Mouse (Mus musculus): ENCODE measurements around the gene Ccdc180. TPM values are rescaled to one million over a fixed set of nuclear protein-coding genes. Genes with fewer than 3 reads are reported as not detected.

Gene Ccdc180
- polyA plus RNA-seq, 1 experiment from 2014 or later, result 0.16 TPM

DNA sequence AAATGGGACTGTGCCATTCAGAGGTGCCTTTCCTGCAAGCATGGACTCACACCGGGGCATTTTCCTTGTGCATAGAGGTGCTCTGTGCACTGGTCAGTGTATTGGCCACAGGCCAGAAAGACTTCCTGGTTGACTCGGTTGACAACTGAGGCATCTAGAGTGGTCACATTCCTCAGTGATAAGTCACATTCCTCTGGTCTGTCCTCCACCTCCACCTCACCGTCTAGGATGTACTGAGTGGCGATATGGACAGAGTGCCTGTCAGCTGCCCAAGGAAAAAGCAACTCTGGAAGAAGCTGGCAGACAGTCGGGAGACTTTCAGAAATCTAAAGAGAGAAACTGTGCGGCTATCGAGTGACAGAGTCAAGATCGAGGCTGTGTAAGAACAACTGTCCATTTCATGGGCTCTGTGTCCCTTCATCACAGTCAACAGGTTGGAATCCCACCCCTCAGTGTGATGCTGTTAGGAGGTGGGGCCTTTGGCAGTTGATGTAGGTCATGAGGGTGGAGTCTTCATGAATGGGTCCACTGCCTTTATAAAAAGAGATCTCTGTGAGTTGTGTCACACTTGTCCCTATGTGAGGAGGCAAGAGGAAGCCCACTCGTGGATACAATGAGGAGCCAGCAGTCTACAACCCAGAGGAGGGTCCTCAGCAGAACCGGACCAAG is 74.8 kb downstream of the Ccdc180 start, which contains the start of gene Tdrd7:
TSS of gene Tdrd7 (plus strand) at position 564 of the 669 bp plus-strand sequence.
- ATAC-seq, result 0 out of 2 replicates have a peak, but pooled peaks have one; percentile 19
- no peaks in the 10 kb centered on the region for H3K27me3 ChIP-seq (replicated peaks; ENCODE audit: control insufficient read depth, insufficient read depth, low read length)
- H3K9me3 ChIP-seq (ENCODE audit: control insufficient read depth, low read length), result no peaks in the 10 kb centered on the region
- peak within 1 kb of the TSS; percentile 7 for H3K4me2 ChIP-seq (ENCODE audit: low read depth, low read length)
- 51% methylated on average over 10 of the region's 10 CpGs for whole genome bisulfite sequencing
- H3K4me1 ChIP-seq (ENCODE audit: control insufficient read depth, insufficient read depth, low read length), result peaks cover 32% of the 10 kb centered on the region
- H3K9ac ChIP-seq (ENCODE audit: low read depth, low read length), result peak within 1 kb of the TSS; percentile 6; the same call in 1 of the 2 replicates
- H3K27ac ChIP-seq (ENCODE audit: low read length), result peak within 1 kb of the TSS; percentile 79
- H3K4me3 ChIP-seq (ENCODE audit: low read length), result no peak within 1 kb of the TSS
- H3K36me3 ChIP-seq (ENCODE audit: control insufficient read depth, insufficient read depth, low read length), result no peaks in the 10 kb centered on the region

DNA sequence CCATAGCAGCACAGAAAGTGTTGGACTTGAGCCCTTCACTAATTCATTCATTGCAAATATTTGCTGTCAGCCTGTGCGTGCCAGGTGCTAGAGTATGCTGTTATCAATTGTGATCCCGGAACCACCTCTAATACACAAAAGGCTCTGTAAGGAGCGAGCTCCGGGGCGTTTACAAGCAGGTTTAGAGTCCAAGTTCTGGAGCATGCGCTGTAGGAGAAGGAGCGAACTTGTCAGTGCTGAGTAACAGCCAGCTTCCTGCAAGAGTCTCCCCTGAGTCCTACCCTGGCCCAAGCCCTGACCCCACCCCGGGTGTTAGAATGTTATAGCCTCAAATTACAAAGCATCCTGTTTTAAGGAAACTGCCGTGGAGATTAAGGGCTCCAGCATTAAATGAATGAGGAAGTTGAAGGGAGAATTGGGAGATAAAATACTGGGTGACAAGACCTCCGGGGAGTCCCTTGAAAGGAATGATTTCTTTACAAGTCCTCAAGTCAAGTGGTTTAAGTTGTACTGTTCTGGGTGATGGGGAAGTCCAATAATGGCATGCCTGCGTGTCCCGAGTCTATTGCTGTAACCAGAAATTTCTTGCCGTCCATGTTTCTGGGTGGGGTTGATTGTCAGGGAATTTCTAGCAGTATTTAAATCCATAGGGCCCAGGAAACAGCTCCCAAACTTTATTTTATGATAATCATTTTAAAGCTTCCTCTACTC is 75.8 kb downstream of the Ccdc180 start:
- Histone ChIP-seq H3K4me3 (ENCODE audit: low read length) (no peak overlapping the region), H3K4me2 (ENCODE audit: low read depth, low read length) (peak overlapping the region; percentile 7), H3K9me3 (ENCODE audit: control insufficient read depth, low read length) (no peaks in the 10 kb centered on the region), H3K36me3 (ENCODE audit: control insufficient read depth, insufficient read depth, low read length) (no peaks in the 10 kb centered on the region), H3K27me3 (replicated peaks; ENCODE audit: control insufficient read depth, insufficient read depth, low read length) (no peaks in the 10 kb centered on the region), H3K9ac (ENCODE audit: low read depth, low read length) (peak overlapping the region; percentile 6; the same call in 1 of the 2 replicates), H3K27ac (ENCODE audit: low read length) (peak overlapping the region; percentile 79), H3K4me1 (ENCODE audit: control insufficient read depth, insufficient read depth, low read length) (peaks cover 35% of the 10 kb centered on the region)
- 23% methylated on average over 13 of the region's 13 CpGs for WGBS
- peak; percentile 94 for ATAC-seq

DNA sequence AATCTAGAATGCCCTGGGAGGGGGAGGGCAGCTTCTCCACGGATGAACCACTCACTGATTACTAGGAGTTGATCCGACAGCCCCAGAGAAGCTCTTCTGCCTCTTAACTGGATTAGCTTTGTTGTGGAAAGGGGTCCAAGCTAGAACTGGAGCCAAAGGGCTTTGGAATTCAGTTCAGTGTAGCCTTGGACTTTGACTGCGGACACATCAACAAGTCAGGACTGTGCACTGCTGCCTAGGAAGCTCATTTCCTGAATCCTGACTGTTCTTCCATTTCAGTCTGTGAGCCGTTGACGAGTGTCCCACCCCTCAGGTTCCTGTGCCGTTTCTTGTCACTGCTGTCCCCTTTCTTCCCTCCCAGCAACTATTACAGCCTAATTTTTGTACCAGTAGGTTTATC is 76.6 kb downstream of the Ccdc180 start:
- ATAC-seq, result peak; percentile 39
- no peaks in the 10 kb centered on the region for H3K36me3 ChIP-seq (ENCODE audit: control insufficient read depth, insufficient read depth, low read length)
- H3K4me3 ChIP-seq (ENCODE audit: low read length), result no peak overlapping the region
- peak overlapping the region; percentile 3; the same call in 1 of the 2 replicates for H3K9ac ChIP-seq (ENCODE audit: low read depth, low read length)
- H3K27ac ChIP-seq (ENCODE audit: low read length), result peak overlapping the region; percentile 79
- peaks cover 35% of the 10 kb centered on the region for H3K4me1 ChIP-seq (ENCODE audit: control insufficient read depth, insufficient read depth, low read length)
- WGBS, result 27% methylated on average over 6 of the region's 6 CpGs
- H3K9me3 ChIP-seq (ENCODE audit: control insufficient read depth, low read length), result no peaks in the 10 kb centered on the region
- H3K4me2 ChIP-seq (ENCODE audit: low read depth, low read length), result 0 out of 2 replicates have a peak overlapping the region, but pooled peaks have one; percentile 4
- no peaks in the 10 kb centered on the region for H3K27me3 ChIP-seq (replicated peaks; ENCODE audit: control insufficient read depth, insufficient read depth, low read length)

DNA sequence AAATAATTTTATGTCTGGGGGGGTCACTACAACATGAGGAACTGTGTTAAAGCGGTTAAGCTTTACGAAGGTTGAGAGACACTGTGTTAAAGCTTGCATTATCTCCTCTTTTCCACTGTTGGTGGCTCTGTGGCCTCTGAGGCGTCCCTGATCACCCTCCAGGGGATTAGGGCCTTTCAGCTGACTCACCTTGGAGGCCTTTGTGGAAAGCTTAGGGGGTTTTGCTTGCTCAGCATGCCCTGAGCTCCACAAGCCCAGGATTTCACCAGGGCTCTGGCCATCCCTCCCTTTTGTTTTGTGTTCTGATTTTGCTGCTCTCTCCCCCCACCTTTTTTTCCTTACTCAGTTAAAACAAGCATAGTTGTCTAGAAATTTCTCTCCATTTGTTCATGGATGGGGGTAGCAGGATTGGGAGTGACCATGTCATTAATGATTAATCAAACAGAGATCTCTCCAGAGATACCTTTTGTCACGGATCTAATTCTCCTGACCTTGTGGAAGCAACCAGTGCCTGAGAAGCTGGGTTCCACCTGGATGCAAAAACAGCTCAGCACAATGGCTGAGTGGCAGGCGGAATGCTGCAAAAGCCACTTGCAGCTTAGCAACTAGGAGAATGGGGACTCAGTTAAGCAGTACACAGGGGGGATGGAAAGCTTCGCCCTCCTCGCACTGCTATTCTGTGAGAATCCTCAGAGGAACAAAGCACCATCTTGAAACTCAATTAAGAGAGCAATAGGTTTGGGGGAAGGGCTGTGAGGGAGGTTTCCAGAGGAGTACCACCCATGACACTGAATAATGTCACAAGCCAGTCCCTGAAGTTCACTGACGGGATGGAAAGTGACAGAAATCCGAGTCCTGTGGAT is 77.6 kb downstream of the Ccdc180 start:
- no peaks in the 10 kb centered on the region for H3K9me3 ChIP-seq (ENCODE audit: control insufficient read depth, low read length)
- WGBS, result 51% methylated on average over 9 of the region's 9 CpGs
- peak overlapping the region; percentile 79 for H3K27ac ChIP-seq (ENCODE audit: low read length)
- no peak overlapping the region for H3K4me3 ChIP-seq (ENCODE audit: low read length)
- peak overlapping the region; percentile 2; the same call in 1 of the 2 replicates for H3K9ac ChIP-seq (ENCODE audit: low read depth, low read length)
- no peak for ATAC-seq
- H3K4me2 ChIP-seq (ENCODE audit: low read depth, low read length), result no peak overlapping the region
- H3K4me1 ChIP-seq (ENCODE audit: control insufficient read depth, insufficient read depth, low read length), result peaks cover 35% of the 10 kb centered on the region
- H3K36me3 ChIP-seq (ENCODE audit: control insufficient read depth, insufficient read depth, low read length), result no peaks in the 10 kb centered on the region
- no peaks in the 10 kb centered on the region for H3K27me3 ChIP-seq (replicated peaks; ENCODE audit: control insufficient read depth, insufficient read depth, low read length)

GRCm38 (mm10) chr4:45969051-45969450 is 78.9 kb downstream of the Ccdc180 start:
- 72% methylated on average over 2 of the region's 2 CpGs for WGBS

GRCm38 (mm10) chr4:45970048-45970560 is 80.0 kb downstream of the Ccdc180 start:
- Histone ChIP-seq H3K4me1 (ENCODE audit: control insufficient read depth, insufficient read depth, low read length) (peaks cover 33% of the 10 kb centered on the region), H3K27me3 (replicated peaks; ENCODE audit: control insufficient read depth, insufficient read depth, low read length) (no peaks in the 10 kb centered on the region), H3K9ac (ENCODE audit: low read depth, low read length) (no peak overlapping the region), H3K36me3 (ENCODE audit: control insufficient read depth, insufficient read depth, low read length) (no peaks in the 10 kb centered on the region), H3K27ac (ENCODE audit: low read length) (no peak overlapping the region), H3K4me2 (ENCODE audit: low read depth, low read length) (no peak overlapping the region), H3K9me3 (ENCODE audit: control insufficient read depth, low read length) (no peaks in the 10 kb centered on the region), H3K4me3 (ENCODE audit: low read length) (no peak overlapping the region)
- WGBS, result 74% methylated on average over 7 of the region's 7 CpGs
- ATAC-seq, result no peak

More at GRCm38 (mm10) chr4:45969051-45969450, 78.9 kb downstream of the Ccdc180 start:
- Histone ChIP-seq H3K9me3 (ENCODE audit: control insufficient read depth, low read length) (no peaks in the 10 kb centered on the region), H3K27me3 (replicated peaks; ENCODE audit: control insufficient read depth, insufficient read depth, low read length) (no peaks in the 10 kb centered on the region), H3K4me3 (ENCODE audit: low read length) (no peak overlapping the region), H3K9ac (ENCODE audit: low read depth, low read length) (no peak overlapping the region), H3K27ac (ENCODE audit: low read length) (no peak overlapping the region), H3K36me3 (ENCODE audit: control insufficient read depth, insufficient read depth, low read length) (no peaks in the 10 kb centered on the region), H3K4me2 (ENCODE audit: low read depth, low read length) (no peak overlapping the region), H3K4me1 (ENCODE audit: control insufficient read depth, insufficient read depth, low read length) (peaks cover 39% of the 10 kb centered on the region)
- ATAC-seq, result no peak

DNA sequence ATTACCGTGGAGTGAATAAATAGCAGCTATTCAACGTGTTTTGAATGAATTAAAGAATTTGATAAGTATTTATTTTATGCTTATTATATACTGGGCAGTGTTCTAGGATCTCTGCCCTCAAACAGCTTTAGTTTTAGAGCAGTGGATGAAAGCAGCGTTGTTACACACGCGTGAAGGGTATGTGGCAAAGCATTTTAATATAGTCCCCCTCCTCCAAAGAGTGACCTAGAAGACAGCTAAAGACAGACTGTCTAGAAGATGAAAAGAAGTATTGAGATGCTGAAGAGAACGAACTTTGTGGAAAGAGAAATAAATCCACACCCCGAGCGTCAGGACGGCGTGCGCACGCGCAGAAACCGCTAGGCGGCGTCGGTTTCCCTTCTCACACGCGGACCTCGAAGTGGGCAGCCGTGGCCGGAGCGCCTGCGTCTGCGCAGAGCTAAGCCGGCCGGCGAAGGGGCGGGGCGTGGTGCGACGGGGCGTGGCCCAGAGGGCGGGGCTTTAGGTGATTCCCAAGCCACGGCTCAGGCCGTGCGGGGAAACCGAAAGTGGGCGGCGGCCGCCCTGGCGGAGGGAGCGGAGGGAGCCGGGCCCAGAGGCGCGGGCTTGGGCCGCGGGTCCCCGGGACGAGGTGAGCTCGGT is 81.8 kb downstream of the Ccdc180 start:
- ATAC-seq, result peak; percentile 95
- Histone ChIP-seq H3K9ac (ENCODE audit: low read depth, low read length) (peak overlapping the region; percentile 83), H3K4me3 (ENCODE audit: low read length) (peak overlapping the region; percentile 81), H3K36me3 (ENCODE audit: control insufficient read depth, insufficient read depth, low read length) (no peaks in the 10 kb centered on the region), H3K27ac (ENCODE audit: low read length) (peak overlapping the region; percentile 75), H3K4me2 (ENCODE audit: low read depth, low read length) (peak overlapping the region; percentile 86), H3K9me3 (ENCODE audit: control insufficient read depth, low read length) (no peaks in the 10 kb centered on the region), H3K4me1 (ENCODE audit: control insufficient read depth, insufficient read depth, low read length) (peaks cover 24% of the 10 kb centered on the region), H3K27me3 (replicated peaks; ENCODE audit: control insufficient read depth, insufficient read depth, low read length) (no peaks in the 10 kb centered on the region)
- WGBS, result 2% methylated on average over 49 of the region's 51 CpGs

- peak overlapping the region; percentile 75 for H3K27ac ChIP-seq (ENCODE audit: low read length)
- H3K36me3 ChIP-seq (ENCODE audit: control insufficient read depth, insufficient read depth, low read length), result no peaks in the 10 kb centered on the region
- H3K4me2 ChIP-seq (ENCODE audit: low read depth, low read length), result peak overlapping the region; percentile 86
- peak overlapping the region; percentile 83 for H3K9ac ChIP-seq (ENCODE audit: low read depth, low read length)
- H3K27me3 ChIP-seq (replicated peaks; ENCODE audit: control insufficient read depth, insufficient read depth, low read length), result no peaks in the 10 kb centered on the region
- 0% methylated on average over 37 of the region's 53 CpGs for WGBS
- peak; percentile 76 for ATAC-seq
- no peaks in the 10 kb centered on the region for H3K9me3 ChIP-seq (ENCODE audit: control insufficient read depth, low read length)
- H3K4me1 ChIP-seq (ENCODE audit: control insufficient read depth, insufficient read depth, low read length), result peaks cover 21% of the 10 kb centered on the region
- H3K4me3 ChIP-seq (ENCODE audit: low read length), result peak overlapping the region; percentile 81
Measured at GRCm38 (mm10) chr4:45972448-45972854, 82.3 kb downstream of the Ccdc180 start.
